Mouse (Mus musculus): ENCODE results near the gene Olfr552.

DNA sequence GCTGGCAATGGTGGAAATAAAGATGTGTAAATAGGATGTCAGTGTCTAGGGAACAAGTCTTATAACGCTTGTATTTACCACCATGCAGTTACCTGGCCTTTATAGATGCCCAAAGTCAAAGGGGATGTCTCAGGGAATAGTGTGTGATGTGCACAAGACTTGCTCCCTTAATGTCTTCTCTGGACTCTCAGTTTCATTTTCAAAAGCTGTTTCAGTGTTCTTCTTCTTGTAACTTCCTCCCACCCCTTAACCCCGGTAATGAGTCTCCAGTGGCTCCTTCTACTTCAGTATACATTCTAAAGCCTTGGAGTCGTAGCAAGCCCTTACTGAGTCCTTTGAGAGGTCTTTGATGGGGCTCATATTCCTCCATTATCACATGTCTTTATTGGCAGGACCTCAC, 44.3 kb upstream of the Olfr552 start:
- TF ChIP-seq CTCF (IDR thresholded peaks at IDR 0.05; ENCODE audit: control insufficient read depth, insufficient read depth, insufficient read length) (no peak), MYOD1 (IDR thresholded peaks at IDR 0.05; ENCODE audit: control insufficient read depth, insufficient read length, low read depth) (no peak), MAX (IDR thresholded peaks at IDR 0.05) (no peak), CEBPB (IDR thresholded peaks at IDR 0.05; ENCODE audit: low read depth) (no peak), USF1 (IDR thresholded peaks at IDR 0.05; ENCODE audit: low read depth) (no peak), MYOG (IDR thresholded peaks at IDR 0.05; ENCODE audit: control insufficient read depth, extremely low read depth, insufficient read length) (no peak), FOSL1 (IDR thresholded peaks at IDR 0.05; ENCODE audit: insufficient read depth, low read length, poor library complexity, severe bottlenecking) (no peak)

Data from C2C12 (cell line).